Mouse (Mus musculus) T-helper 2 cell (primary cell): ENCODE data around the gene Kif16b.

Source experiments
- in situ Hi-C: fragments of 300-600 bp; cut with MboI, MseI; formaldehyde crosslinking; loops from one replicate; pipeline ENCODE4 v1.15.1; 2025; ENCODE audit warnings: high pct_unique_total_duplicates

Gene Kif16b

GRCm38 (mm10) chr2:142876636-142877035 lies 24.7 kb downstream of the Kif16b start:
- in situ Hi-C loops: no loop called here

GRCm38 (mm10) chr2:142875936-142876335 lies 25.4 kb downstream of the Kif16b start:
- in situ Hi-C loops: no loop called here

GRCm38 (mm10) chr2:142874562-142874961 lies 26.8 kb downstream of the Kif16b start:
- in situ Hi-C loops: no loop called here

- in situ Hi-C loops: no loop called here
Observed at GRCm38 (mm10) chr2:142870055-142870454, 31.3 kb downstream of the Kif16b start.

GRCm38 (mm10) chr2:142867481-142867880 lies 33.9 kb downstream of the Kif16b start:
- in situ Hi-C loops: no loop called here

GRCm38 (mm10) chr2:142860994-142861393 lies 40.3 kb downstream of the Kif16b start:
- in situ Hi-C loops: no loop called here

GRCm38 (mm10) chr2:142859452-142859851 lies 41.9 kb downstream of the Kif16b start:
- in situ Hi-C loops: no loop called here

- in situ Hi-C loops: no loop called here
Observed at GRCm38 (mm10) chr2:142838775-142839174, 62.6 kb downstream of the Kif16b start.

- in situ Hi-C loops: no loop called here
Observed at GRCm38 (mm10) chr2:142838118-142838517, 63.2 kb downstream of the Kif16b start.

- in situ Hi-C loops: no loop called here
Observed at GRCm38 (mm10) chr2:142834751-142835150, 66.6 kb downstream of the Kif16b start.

- in situ Hi-C loops: no loop called here
Observed at GRCm38 (mm10) chr2:142832617-142833422, 68.5 kb downstream of the Kif16b start.

GRCm38 (mm10) chr2:142813033-142813432 lies 88.3 kb downstream of the Kif16b start:
- in situ Hi-C loops: no loop called here

- in situ Hi-C loops: no loop called here
Observed at GRCm38 (mm10) chr2:142803760-142804448, 97.4 kb downstream of the Kif16b start.

- in situ Hi-C loops: no loop called here
Observed at GRCm38 (mm10) chr2:142797310-142797709, 104.0 kb downstream of the Kif16b start.

GRCm38 (mm10) chr2:142775358-142775757 lies 126.0 kb downstream of the Kif16b start:
- in situ Hi-C loops: no loop called here

GRCm38 (mm10) chr2:142774752-142775151 lies 126.6 kb downstream of the Kif16b start:
- in situ Hi-C loops: no loop called here

GRCm38 (mm10) chr2:142769647-142770121 lies 131.6 kb downstream of the Kif16b start:
- in situ Hi-C loops: no loop called here

GRCm38 (mm10) chr2:142764276-142764675 lies 137.1 kb downstream of the Kif16b start:
- in situ Hi-C loops: no loop called here

GRCm38 (mm10) chr2:142760843-142761242 lies 140.5 kb downstream of the Kif16b start:
- in situ Hi-C loops: no loop called here

- in situ Hi-C loops: loop anchor here (10.0 kb wide), 1 partner anchor 1684 kb away; no protein-coding TSS in a partner anchor
Observed at GRCm38 (mm10) chr2:142759192-142759591, 142.1 kb downstream of the Kif16b start.

- in situ Hi-C loops: loop anchor here (10.0 kb wide), 1 partner anchor 1683 kb away; no protein-coding TSS in a partner anchor
Observed at GRCm38 (mm10) chr2:142758091-142758765, 143.1 kb downstream of the Kif16b start.

- in situ Hi-C loops: no loop called here
Observed at GRCm38 (mm10) chr2:142739338-142739737, 162.0 kb downstream of the Kif16b start.
